Mouse (Mus musculus): ENCODE results near the gene Vmn2r7. TPM values are rescaled to one million over a fixed set of nuclear protein-coding genes. Genes with fewer than 3 reads are reported as not detected.
"Not testable (repeated sequence)": the region's sequence is repeated elsewhere in the genome, so short reads cannot be mapped to it uniquely, and the experiment has no call there.

The Vmn2r7 gene
- not detected in 2 replicates for polyA plus RNA-seq (2014; fragmentation: Nextera tagmentation; extraction: Ambion mirVana)

GRCm38 (mm10) chr3:64844665-64845064 is at the start of gene Vmn2r7:
Vmn2r7 (minus strand) TSS chr3:64844765.
- not testable (repeated sequence) for H3K4me3 ChIP-seq (ENCODE audit: low read depth, low read length); H3K9ac ChIP-seq (ENCODE audit: low read depth, low read length); H3K4me1 ChIP-seq (ENCODE audit: control insufficient read depth, insufficient read depth, low read length); H3K27me3 ChIP-seq (ENCODE audit: control insufficient read depth, insufficient read depth, low read length); H3K27ac ChIP-seq (ENCODE audit: low read depth, low read length); ATAC-seq (replicated peaks; ENCODE audit: insufficient number of reproducible peaks, low FRiP score, low TSS enrichment); H3K9me3 ChIP-seq (replicated peaks; ENCODE audit: control insufficient read depth, low read length); H3K36me3 ChIP-seq (ENCODE audit: control insufficient read depth, insufficient read depth, low read length); H3K4me2 ChIP-seq
- WGBS (ENCODE audit: insufficient replicate concordance): 77% methylated on average over 2 of the region's 3 CpGs

GRCm38 (mm10) chr3:64889725-64890124 is 45.2 kb upstream of the Vmn2r7 start:
- no peaks in the 10 kb centered on the region for H3K27me3 ChIP-seq (ENCODE audit: control insufficient read depth, insufficient read depth, low read length)
- H3K4me2 ChIP-seq: no peak overlapping the region
- H3K9me3 ChIP-seq (replicated peaks; ENCODE audit: control insufficient read depth, low read length): no peaks in the 10 kb centered on the region
- H3K9ac ChIP-seq (ENCODE audit: low read depth, low read length): no peak overlapping the region
- no peaks in the 10 kb centered on the region for H3K36me3 ChIP-seq (ENCODE audit: control insufficient read depth, insufficient read depth, low read length)
- H3K4me1 ChIP-seq (ENCODE audit: control insufficient read depth, insufficient read depth, low read length): no peaks in the 10 kb centered on the region
- no peak overlapping the region for H3K4me3 ChIP-seq (ENCODE audit: low read depth, low read length)
- ATAC-seq (replicated peaks; ENCODE audit: insufficient number of reproducible peaks, low FRiP score, low TSS enrichment): no peak
- 39% methylated on average over 1 of the region's 1 CpGs for WGBS (ENCODE audit: insufficient replicate concordance)
- no peak overlapping the region for H3K27ac ChIP-seq (ENCODE audit: low read depth, low read length)

DNA sequence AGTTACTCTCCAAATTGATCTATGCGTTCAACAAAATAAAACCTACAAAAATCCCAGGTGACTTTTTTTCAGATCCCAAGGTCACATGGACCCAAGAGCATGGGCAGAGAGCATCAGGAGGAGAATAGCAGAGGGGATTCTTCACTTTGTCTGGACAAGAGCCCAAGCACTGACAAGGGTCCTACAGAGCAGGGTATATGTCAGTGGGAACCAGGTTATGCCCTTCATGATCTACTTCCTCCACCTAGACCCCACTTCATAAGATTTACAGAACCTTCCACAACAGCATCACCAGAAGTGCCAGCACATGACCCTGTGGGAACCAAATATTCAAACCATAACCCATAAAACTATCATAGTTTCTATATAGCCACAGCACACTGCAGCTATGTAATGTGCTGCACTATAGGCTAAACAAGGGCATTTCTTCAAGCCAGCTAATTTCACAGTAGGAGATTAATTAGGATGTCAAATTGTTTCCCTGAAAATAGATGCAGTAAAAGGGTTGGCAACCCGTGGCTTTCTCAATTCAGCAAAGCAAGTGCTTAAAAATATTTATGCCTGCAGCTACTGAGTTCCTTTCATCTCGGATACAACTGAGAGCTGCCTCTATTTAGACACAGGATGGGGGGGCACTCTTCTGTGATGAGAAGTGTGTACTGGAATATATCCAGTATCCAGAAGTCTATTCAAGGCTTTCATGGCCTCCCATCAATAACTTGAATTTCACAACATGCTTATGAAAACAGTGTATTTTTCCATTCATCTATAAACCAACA is 33.8 kb upstream of the Vmn2r7 start:
- 65% methylated on average over 3 of the region's 3 CpGs for WGBS (ENCODE audit: insufficient replicate concordance)
- Histone ChIP-seq H3K9me3 (replicated peaks; ENCODE audit: control insufficient read depth, low read length) (no peaks in the 10 kb centered on the region), H3K4me2 (no peak overlapping the region), H3K4me1 (ENCODE audit: control insufficient read depth, insufficient read depth, low read length) (no peaks in the 10 kb centered on the region), H3K36me3 (ENCODE audit: control insufficient read depth, insufficient read depth, low read length) (no peaks in the 10 kb centered on the region), H3K9ac (ENCODE audit: low read depth, low read length) (no peak overlapping the region), H3K27me3 (ENCODE audit: control insufficient read depth, insufficient read depth, low read length) (no peaks in the 10 kb centered on the region), H3K4me3 (ENCODE audit: low read depth, low read length) (no peak overlapping the region), H3K27ac (ENCODE audit: low read depth, low read length) (no peak overlapping the region)
- ATAC-seq (replicated peaks; ENCODE audit: insufficient number of reproducible peaks, low FRiP score, low TSS enrichment): no peak

GRCm38 (mm10) chr3:64876669-64877068 is 32.1 kb upstream of the Vmn2r7 start:
- H3K9ac ChIP-seq (ENCODE audit: low read depth, low read length): no peak overlapping the region
- 43% methylated on average over 1 of the region's 1 CpGs for WGBS (ENCODE audit: insufficient replicate concordance)
- no peak overlapping the region for H3K4me3 ChIP-seq (ENCODE audit: low read depth, low read length)
- no peak for ATAC-seq (replicated peaks; ENCODE audit: insufficient number of reproducible peaks, low FRiP score, low TSS enrichment)
- no peaks in the 10 kb centered on the region for H3K4me1 ChIP-seq (ENCODE audit: control insufficient read depth, insufficient read depth, low read length)
- H3K36me3 ChIP-seq (ENCODE audit: control insufficient read depth, insufficient read depth, low read length): no peaks in the 10 kb centered on the region
- H3K27ac ChIP-seq (ENCODE audit: low read depth, low read length): no peak overlapping the region
- no peaks in the 10 kb centered on the region for H3K9me3 ChIP-seq (replicated peaks; ENCODE audit: control insufficient read depth, low read length)
- no peaks in the 10 kb centered on the region for H3K27me3 ChIP-seq (ENCODE audit: control insufficient read depth, insufficient read depth, low read length)
- no peak overlapping the region for H3K4me2 ChIP-seq

- H3K4me2 ChIP-seq: no peak overlapping the region
- H3K36me3 ChIP-seq (ENCODE audit: control insufficient read depth, insufficient read depth, low read length): no peaks in the 10 kb centered on the region
- H3K4me1 ChIP-seq (ENCODE audit: control insufficient read depth, insufficient read depth, low read length): no peaks in the 10 kb centered on the region
- 83% methylated on average over 2 of the region's 2 CpGs for WGBS (ENCODE audit: insufficient replicate concordance)
- H3K27ac ChIP-seq (ENCODE audit: low read depth, low read length): no peak overlapping the region
- no peaks in the 10 kb centered on the region for H3K27me3 ChIP-seq (ENCODE audit: control insufficient read depth, insufficient read depth, low read length)
- H3K9ac ChIP-seq (ENCODE audit: low read depth, low read length): no peak overlapping the region
- no peak overlapping the region for H3K4me3 ChIP-seq (ENCODE audit: low read depth, low read length)
- no peak for ATAC-seq (replicated peaks; ENCODE audit: insufficient number of reproducible peaks, low FRiP score, low TSS enrichment)
- H3K9me3 ChIP-seq (replicated peaks; ENCODE audit: control insufficient read depth, low read length): no peaks in the 10 kb centered on the region
These were observed 1.7 kb downstream of the Vmn2r7 start for GRCm38 (mm10) chr3:64842881-64843280.

GRCm38 (mm10) chr3:64842299-64842698 is 2.3 kb downstream of the Vmn2r7 start:
- ATAC-seq (replicated peaks; ENCODE audit: insufficient number of reproducible peaks, low FRiP score, low TSS enrichment): no peak

DNA sequence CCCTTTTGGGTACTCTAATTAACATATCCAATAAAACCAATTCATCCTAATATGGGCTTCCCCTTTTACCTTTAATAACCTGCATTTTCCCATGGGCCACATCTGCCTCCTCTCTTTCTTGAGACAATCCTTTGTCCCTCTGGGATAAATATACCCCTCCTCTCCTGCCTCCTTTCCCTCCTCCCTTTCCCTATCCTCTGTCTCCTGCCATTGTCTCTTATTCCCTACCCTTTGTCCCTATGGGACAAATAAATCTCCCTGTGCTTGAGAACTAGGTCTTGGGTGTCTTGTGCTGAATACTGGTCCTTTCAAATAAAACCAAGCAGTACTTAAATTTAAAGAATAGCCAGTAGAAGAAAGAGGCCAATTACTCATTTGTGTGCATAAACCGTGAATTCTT is 13.4 kb downstream of the Vmn2r7 start:
- no peak overlapping the region for H3K27ac ChIP-seq (ENCODE audit: low read depth, low read length)
- H3K9me3 ChIP-seq (replicated peaks; ENCODE audit: control insufficient read depth, low read length): no peaks in the 10 kb centered on the region
- H3K4me1 ChIP-seq (ENCODE audit: control insufficient read depth, insufficient read depth, low read length): no peaks in the 10 kb centered on the region
- no peaks in the 10 kb centered on the region for H3K27me3 ChIP-seq (ENCODE audit: control insufficient read depth, insufficient read depth, low read length)
- H3K4me3 ChIP-seq (ENCODE audit: low read depth, low read length): no peak overlapping the region
- H3K4me2 ChIP-seq: no peak overlapping the region
- H3K9ac ChIP-seq (ENCODE audit: low read depth, low read length): no peak overlapping the region
- no peaks in the 10 kb centered on the region for H3K36me3 ChIP-seq (ENCODE audit: control insufficient read depth, insufficient read depth, low read length)
- no peak for ATAC-seq (replicated peaks; ENCODE audit: insufficient number of reproducible peaks, low FRiP score, low TSS enrichment)
- 73% methylated on average over 1 of the region's 1 CpGs for WGBS (ENCODE audit: insufficient replicate concordance)

More at GRCm38 (mm10) chr3:64842299-64842698, 2.3 kb downstream of the Vmn2r7 start:
- Histone ChIP-seq H3K36me3 (ENCODE audit: control insufficient read depth, insufficient read depth, low read length) (no peaks in the 10 kb centered on the region), H3K4me1 (ENCODE audit: control insufficient read depth, insufficient read depth, low read length) (no peaks in the 10 kb centered on the region), H3K27me3 (ENCODE audit: control insufficient read depth, insufficient read depth, low read length) (no peaks in the 10 kb centered on the region), H3K9ac (ENCODE audit: low read depth, low read length) (no peak overlapping the region), H3K27ac (ENCODE audit: low read depth, low read length) (no peak overlapping the region), H3K4me2 (no peak overlapping the region), H3K9me3 (replicated peaks; ENCODE audit: control insufficient read depth, low read length) (no peaks in the 10 kb centered on the region), H3K4me3 (ENCODE audit: low read depth, low read length) (no peak overlapping the region)
- 12% methylated on average over 4 of the region's 4 CpGs for WGBS (ENCODE audit: insufficient replicate concordance)

DNA sequence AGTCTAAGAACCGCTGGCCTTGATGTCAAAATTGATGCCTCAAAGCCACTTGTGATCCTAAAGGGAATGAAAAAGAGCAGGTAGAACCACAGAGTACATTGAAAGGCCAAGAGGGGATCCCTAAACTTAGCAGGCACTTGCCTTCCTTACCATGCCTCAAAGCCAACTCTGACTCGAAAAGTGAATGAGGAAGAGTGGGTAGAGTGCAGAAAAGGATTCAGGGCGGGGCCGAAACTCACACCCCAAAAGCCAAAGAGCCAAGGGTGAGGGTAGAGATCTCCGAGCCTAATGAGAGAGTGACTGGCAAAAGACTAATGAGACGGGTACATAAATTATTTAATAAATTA is 53.3 kb downstream of the Vmn2r7 start:
- Histone ChIP-seq H3K9ac (ENCODE audit: low read depth, low read length) (no peak overlapping the region), H3K36me3 (ENCODE audit: control insufficient read depth, insufficient read depth, low read length) (no peaks in the 10 kb centered on the region), H3K9me3 (replicated peaks; ENCODE audit: control insufficient read depth, low read length) (no peaks in the 10 kb centered on the region), H3K27me3 (ENCODE audit: control insufficient read depth, insufficient read depth, low read length) (0 out of 2 replicates have a peak, but pooled peaks cover 5% of the 10 kb centered on the region), H3K4me1 (ENCODE audit: control insufficient read depth, insufficient read depth, low read length) (no peaks in the 10 kb centered on the region), H3K27ac (ENCODE audit: low read depth, low read length) (no peak overlapping the region), H3K4me2 (no peak overlapping the region), H3K4me3 (ENCODE audit: low read depth, low read length) (no peak overlapping the region)
- 46% methylated on average over 6 of the region's 6 CpGs for WGBS (ENCODE audit: insufficient replicate concordance)
- no peak for ATAC-seq (replicated peaks; ENCODE audit: insufficient number of reproducible peaks, low FRiP score, low TSS enrichment)

All from heart, embryonic 11.5 days (tissue).